Mouse (Mus musculus) frontal cortex, adult (tissue): ENCODE measurements around the gene Acp5.
A peak's percentile ranks its signal among the peaks of the same experiment; 100 is the strongest.

ENCODE experiments used
- ATAC-seq: cut with Nextera tagmentation; 2 replicates; pipeline ENCODE4 v1.9.2; 2017; ENCODE audit warnings: mild to moderate bottlenecking, moderate library complexity, mixed read lengths; ENCODE audit not compliant: low TSS enrichment

Gene Acp5

DNA sequence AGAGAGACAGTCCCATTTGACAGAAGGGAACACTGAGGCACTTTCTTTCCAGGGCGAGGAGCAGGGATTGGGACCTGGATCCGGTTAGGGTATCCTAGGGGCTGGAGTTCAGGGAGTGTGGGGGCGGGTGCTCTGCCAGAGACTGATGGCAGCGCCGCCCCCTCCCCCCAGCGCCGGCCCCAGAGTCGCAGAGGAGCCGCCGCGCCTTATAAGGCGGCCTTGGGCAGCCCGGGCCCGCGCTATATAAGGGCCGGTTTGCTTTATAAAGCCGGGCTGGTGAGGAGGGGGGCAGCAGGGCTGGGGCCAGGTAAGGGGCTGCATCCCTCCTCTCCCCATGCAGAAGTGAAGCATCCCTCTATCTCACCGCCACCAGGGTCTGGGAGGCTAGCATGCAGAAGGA lies 35.6 kb downstream of the Acp5 start:
- ATAC-seq = no peak

DNA sequence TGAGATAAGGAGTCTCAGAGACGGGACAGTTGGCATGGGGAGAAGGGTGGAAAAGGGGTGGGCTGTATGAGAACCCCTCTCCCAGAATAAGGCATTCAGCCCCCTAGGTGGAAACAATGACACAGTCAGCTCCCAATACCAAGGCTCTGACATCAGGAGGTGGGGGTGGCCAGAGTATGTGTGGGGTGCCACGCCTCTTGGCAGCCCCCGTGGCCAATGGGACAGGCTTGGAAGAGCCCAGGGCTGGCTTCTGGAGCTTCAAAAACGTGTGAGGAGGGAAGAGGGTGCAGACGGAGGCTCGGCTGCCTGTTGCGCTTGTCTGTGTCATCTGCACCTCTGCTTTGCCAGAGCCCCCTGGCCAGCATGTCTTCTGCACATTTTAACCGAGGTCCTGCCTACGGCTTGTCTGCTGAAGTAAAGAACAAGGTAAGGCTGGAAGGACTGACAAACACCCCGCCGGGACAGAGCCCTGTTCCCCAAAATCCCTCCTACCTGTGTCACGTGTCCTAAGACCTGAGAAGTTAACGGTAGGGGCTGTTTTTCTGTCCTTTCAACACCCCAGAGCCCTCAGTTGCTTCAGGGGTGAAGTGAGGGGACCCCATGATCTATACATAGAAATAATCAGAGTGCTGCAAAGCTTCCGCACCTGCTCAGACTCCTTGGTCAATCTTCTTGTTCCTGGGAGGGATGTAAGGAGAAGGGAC lies 36.4 kb downstream of the Acp5 start, which contains the start of gene Cnn1:
Cnn1 (plus strand) TSS at position 224 of the 704 bp plus-strand sequence.
- ATAC-seq = no peak

DNA sequence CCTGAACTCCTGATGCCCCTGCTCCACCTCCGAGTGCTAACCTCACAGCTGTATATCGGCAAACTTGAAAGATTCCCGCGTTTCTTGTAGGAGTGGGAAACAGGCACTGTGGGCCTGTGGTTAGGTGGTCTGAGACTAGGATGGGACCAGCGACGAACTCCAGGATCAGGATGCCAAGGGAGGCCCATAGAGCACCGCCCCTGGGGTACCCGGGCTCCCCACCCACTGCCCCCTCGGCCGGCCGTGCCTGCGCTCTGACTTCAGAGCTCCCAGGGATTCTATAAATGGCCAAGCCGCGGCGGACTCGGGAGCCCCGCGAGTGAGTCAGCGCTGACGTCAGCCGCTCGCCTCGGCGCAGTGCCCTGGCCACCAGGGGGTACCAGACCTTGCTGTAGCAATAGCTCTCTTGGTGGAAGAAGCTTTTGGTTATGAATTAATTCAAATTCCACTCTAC lies 39.6 kb downstream of the Acp5 start:
- peak; percentile 95 for ATAC-seq

DNA sequence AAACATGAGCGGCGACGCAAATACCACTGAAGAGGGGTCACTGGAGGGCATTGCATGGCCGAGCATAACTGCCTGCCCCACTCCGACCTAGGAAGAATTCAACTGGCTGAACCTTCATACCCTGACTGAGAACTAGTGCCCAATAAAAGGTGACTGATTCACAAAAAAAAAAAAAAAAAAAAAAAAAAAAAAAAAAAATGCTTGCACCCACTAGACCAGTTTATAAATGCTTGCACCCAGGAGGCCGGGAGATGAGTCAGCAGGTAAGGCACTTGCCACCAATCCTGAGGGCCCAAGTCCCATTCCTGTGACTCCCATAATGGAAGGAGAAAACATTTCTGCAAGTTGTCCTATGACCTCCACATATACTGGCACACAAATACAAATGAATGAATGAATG lies 42.8 kb downstream of the Acp5 start:
- no peak for ATAC-seq

DNA sequence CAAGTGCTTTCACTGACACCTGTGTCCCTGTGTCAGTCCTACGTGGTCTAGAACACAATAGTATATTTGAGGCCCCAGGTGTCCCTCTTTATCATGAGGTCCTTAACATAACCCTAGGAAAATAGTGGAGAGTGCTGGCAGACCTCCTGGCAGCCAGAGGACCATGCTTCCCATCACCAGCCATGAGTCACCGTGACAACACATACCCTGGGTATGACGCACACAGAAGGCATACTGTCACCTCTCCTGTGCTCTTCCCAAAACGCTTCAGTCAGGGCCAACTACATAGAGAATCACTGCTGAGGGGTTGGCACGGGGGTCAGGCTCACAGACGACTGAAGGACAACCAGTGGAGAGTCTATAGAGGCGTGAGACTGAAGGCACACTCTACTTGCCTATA lies 45.5 kb downstream of the Acp5 start:
- ATAC-seq = no peak

DNA sequence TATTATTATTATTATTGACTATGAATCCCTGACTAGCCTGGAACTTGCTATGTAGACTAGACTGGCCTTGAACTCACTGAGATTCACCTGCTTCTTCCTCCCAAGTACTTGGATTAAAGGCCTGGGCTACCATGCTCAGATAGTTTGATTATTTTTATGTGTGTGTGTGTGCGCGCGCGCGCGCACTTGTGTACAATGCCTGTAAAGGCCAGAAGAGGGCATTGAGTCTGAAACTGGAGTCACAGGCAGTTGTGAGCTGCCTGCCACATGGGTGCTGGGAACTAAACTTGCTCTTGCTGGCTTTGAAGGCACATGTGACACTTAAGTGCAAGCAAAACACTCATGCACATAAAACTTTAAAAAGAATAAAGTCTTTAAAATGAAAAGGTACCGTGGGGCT lies 46.2 kb downstream of the Acp5 start:
- ATAC-seq = no peak

DNA sequence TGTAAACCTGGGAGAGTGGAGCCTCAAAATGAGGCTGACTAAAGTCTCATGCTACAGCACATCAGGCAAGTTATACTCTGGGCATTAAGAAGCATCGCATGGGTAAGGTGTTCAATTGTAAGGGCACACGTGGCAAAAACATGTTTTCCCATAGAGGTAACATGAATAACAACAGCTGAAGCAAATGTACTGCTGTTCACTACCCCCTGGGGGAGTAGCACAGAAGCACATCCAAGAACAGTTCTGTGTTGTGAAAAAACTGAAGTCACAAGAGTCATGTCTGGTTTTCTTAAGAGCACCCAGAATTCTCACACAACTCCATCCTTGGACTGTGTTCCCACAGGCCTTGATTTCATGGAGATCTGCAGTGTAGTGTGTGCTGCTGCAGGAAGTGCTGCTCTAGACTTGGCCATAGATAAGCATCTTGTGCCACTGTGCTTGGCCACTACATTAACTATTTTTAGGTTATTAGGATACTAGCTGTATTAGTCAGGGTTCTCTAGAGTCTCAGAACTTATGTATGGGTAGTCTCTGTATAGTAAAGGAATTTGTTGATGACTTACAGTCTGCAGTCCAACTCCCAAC lies 48.4 kb downstream of the Acp5 start:
- ATAC-seq = no peak

DNA sequence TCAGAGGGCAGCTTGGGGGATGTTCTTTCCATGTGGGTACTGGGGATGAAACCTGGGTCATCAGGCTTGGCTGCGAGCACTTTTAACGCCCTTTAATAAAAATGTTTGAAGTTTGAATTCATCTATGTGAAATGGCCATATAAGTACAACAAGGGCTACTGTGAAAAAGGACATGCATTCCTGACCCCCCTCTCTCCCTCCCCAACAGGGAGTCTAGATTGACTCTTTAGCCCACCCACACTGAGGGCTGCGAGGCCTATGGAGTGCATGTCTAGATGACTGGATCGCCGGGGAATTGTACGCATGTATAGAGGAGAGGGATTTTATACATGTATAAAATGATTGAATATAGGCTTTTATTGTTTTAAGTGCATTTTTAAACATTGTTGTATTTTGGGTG lies 49.5 kb downstream of the Acp5 start:
- ATAC-seq = no peak

DNA sequence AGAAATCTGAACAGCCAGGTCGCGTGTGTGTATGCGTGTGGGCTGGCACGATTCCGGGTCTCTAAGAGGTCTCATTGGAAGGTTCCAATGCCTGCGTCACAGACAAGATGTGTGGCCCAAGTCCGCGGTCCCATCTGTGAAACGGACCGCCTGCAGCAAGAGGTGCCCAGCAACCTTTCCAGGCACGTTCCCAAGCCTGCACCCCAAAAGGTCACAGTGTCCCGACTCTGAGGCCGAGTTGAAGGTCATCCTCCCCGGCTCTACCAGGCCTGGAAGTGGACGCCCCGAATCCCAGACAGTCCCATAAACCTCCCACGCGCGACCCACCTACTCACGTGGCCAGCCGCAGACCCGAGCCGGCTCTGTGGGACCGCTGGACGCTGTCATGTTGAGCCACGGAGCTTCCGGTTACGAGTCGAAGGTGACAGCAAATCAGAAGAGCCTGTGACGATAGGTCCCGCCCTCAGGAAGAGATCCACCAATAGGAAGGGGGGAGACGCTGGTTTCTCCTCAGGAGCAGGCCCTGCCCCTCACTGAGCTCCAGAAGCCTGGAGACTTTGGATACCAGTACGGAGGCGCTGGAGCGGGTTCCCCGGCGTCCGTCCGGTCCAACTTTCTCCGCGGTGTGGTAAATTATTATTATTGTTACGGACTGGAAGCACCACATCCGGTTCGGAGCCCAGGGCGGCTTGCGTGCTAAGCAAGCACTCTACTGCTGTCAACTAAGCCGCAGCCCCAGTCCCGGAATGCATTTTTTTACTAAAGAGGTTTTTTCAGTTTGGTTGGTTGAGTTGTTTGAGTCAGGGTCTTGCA lies 50.3 kb downstream of the Acp5 start, which contains the start of gene Ecsit:
Ecsit (minus strand) TSS at position 417 of the 813 bp plus-strand sequence.
- peak; percentile 99 for ATAC-seq

DNA sequence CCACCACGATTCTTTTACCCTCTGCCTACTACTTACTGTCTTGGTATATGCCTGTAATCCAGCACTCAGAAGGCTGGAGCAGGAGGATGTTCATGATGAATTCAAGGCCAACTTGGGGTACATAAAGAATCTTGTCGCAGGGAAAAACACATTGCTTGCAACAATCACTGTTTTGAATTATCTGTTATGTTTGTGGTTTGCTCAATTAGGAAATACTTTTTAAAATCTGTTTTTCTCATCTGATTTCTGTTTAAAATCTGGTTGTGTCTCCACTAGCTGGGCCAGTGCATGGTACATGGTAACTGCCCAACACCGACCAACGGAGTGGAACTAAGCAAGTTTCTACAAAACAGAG lies 50.9 kb downstream of the Acp5 start:
- no peak for ATAC-seq
